Comparison of ENCODE assay signal across 9 mouse cellular contexts in genomic region chr17:71283237-71283636, GRCm38 (mm10). TPM values are rescaled to one million over a fixed set of nuclear protein-coding genes. Genes with fewer than 3 reads are reported as not detected.
DNase-seq lines count a peak whose midpoint lies in the region; ATAC-seq and TF ChIP-seq lines count a peak whose summit lies in the region.
"Had no signal": no experiment of that assay in that cellular context is flagged by ENCODE, and none has a peak within 500 bp of the region (broad histone marks: within the 10 kb centered on the region; RNA-seq: fewer than 3 reads in every experiment).

No protein-coding gene starts in this region.

- peak; percentile 45; the same call in 1 of the 2 replicates for ATAC-seq in hindbrain, embryonic 16.5 days
- no peak for ATAC-seq in hindbrain, embryonic 13.5 days (ENCODE audit: low FRiP score)
- peak; percentile 85 for ATAC-seq in limb, embryonic 14.5 days (ENCODE audit: low FRiP score, low read depth)

- 70% methylated on average over 4 of the region's 4 CpGs for WGBS in hindbrain, embryonic 16.5 days
- WGBS in hindbrain, embryonic 13.5 days, result 83% methylated on average over 4 of the region's 4 CpGs
- WGBS in limb, embryonic 14.5 days, result 71% methylated on average over 4 of the region's 4 CpGs

- no peak overlapping the region for H3K9ac ChIP-seq in hindbrain, embryonic 16.5 days (ENCODE audit: low read depth, low read length)
- H3K9ac ChIP-seq in hindbrain, embryonic 13.5 days, result no peak overlapping the region
- H3K9ac ChIP-seq in limb, embryonic 14.5 days (ENCODE audit: low read depth, low read length, severe bottlenecking), result no peak overlapping the region
- H3K9ac ChIP-seq: embryonic facial prominence, embryonic 13.5 days had no signal

- intact Hi-C loops in heart, postnatal 10 days (cut with DNase I), result no loop called here

- no peaks in the 10 kb centered on the region for H3K9me3 ChIP-seq in hindbrain, embryonic 16.5 days (ENCODE audit: control insufficient read depth, low read length)
- no peaks in the 10 kb centered on the region for H3K9me3 ChIP-seq in hindbrain, embryonic 13.5 days
- no peaks in the 10 kb centered on the region for H3K9me3 ChIP-seq in limb, embryonic 14.5 days (ENCODE audit: control insufficient read depth, low read length)
- H3K9me3 ChIP-seq: embryonic facial prominence, embryonic 13.5 days had no signal

- peak; percentile 63 for DNase-seq in gastrocnemius, adult 18-20 months (ENCODE audit: low spot score)
- DNase-seq in heart, postnatal 10 days, result peak; percentile 91
- peak; percentile 91 for DNase-seq in limb, embryonic 14.5 days (ENCODE audit: low spot score)
- DNase-seq in thymus, postnatal 14 days, result no peak
- no peak for DNase-seq in embryo, embryonic 11 days
- no peak for DNase-seq in thymus, postnatal 36 days

- H3K4me2 ChIP-seq in hindbrain, embryonic 16.5 days (ENCODE audit: low read length), result no peak overlapping the region
- no peak overlapping the region for H3K4me2 ChIP-seq in hindbrain, embryonic 13.5 days
- no peak overlapping the region for H3K4me2 ChIP-seq in limb, embryonic 14.5 days (replicated peaks; ENCODE audit: low read depth, low read length, severe bottlenecking)
- H3K4me2 ChIP-seq: embryonic facial prominence, embryonic 13.5 days had no signal

- no peaks in the 10 kb centered on the region for H3K27me3 ChIP-seq in hindbrain, embryonic 16.5 days (replicated peaks; ENCODE audit: control insufficient read depth, insufficient read depth, low read length)
- H3K27me3 ChIP-seq in hindbrain, embryonic 13.5 days, result no peaks in the 10 kb centered on the region
- no peaks in the 10 kb centered on the region for H3K27me3 ChIP-seq in limb, embryonic 14.5 days (ENCODE audit: control insufficient read depth, insufficient read depth, low read length)
- H3K27me3 ChIP-seq: embryonic facial prominence, embryonic 13.5 days had no signal

- H3K36me3 ChIP-seq in hindbrain, embryonic 16.5 days (ENCODE audit: control insufficient read depth, insufficient read depth, low read length), result no peaks in the 10 kb centered on the region
- no peaks in the 10 kb centered on the region for H3K36me3 ChIP-seq in hindbrain, embryonic 13.5 days
- H3K36me3 ChIP-seq in limb, embryonic 14.5 days (ENCODE audit: control insufficient read depth, insufficient read depth, low read length), result no peaks in the 10 kb centered on the region; the same call in 1 of the 2 replicates
- H3K36me3 ChIP-seq: embryonic facial prominence, embryonic 13.5 days had no signal

- no peak for TF ChIP-seq POLR2A in limb, embryonic 14.5 days (IDR thresholded peaks at IDR 0.05; ENCODE audit: borderline replicate concordance, extremely low read depth, insufficient read depth, insufficient read length)

- no peaks in the 10 kb centered on the region for H3K4me1 ChIP-seq in hindbrain, embryonic 16.5 days (ENCODE audit: control insufficient read depth, insufficient read depth, low read depth, low read length)
- H3K4me1 ChIP-seq in hindbrain, embryonic 13.5 days (replicated peaks), result no peaks in the 10 kb centered on the region
- peaks cover 22% of the 10 kb centered on the region for H3K4me1 ChIP-seq in limb, embryonic 14.5 days (ENCODE audit: control insufficient read depth, insufficient read depth, low read length)

- H3K4me3 ChIP-seq in hindbrain, embryonic 16.5 days (ENCODE audit: low read length), result no peak overlapping the region
- H3K4me3 ChIP-seq in hindbrain, embryonic 13.5 days, result no peak overlapping the region
- H3K4me3 ChIP-seq in limb, embryonic 14.5 days (replicated peaks; ENCODE audit: low read length), result no peak overlapping the region
- H3K4me3 ChIP-seq: embryonic facial prominence, embryonic 13.5 days had no signal

- H3K27ac ChIP-seq in hindbrain, embryonic 16.5 days (ENCODE audit: low read depth, low read length), result no peak overlapping the region
- H3K27ac ChIP-seq in hindbrain, embryonic 13.5 days, result no peak overlapping the region
- no peak overlapping the region for H3K27ac ChIP-seq in limb, embryonic 14.5 days (replicated peaks; ENCODE audit: low read depth, low read length)
- H3K27ac ChIP-seq: embryonic facial prominence, embryonic 13.5 days had no signal

RNA-seq across cellular contexts. Expression of gene Emilin2, which starts 28.5 kb away (rescaled TPM):
- 2.2 and 2.5 TPM in 2 replicates for polyA plus RNA-seq in hindbrain, embryonic 16.5 days (2015; fragmentation: Nextera tagmentation; extraction: Ambion mirVana)
- polyA plus RNA-seq in hindbrain, embryonic 13.5 days (2015; fragmentation: Nextera tagmentation; extraction: Ambion mirVana), result 2.2 and 2.9 TPM in 2 replicates
- total RNA-seq in gastrocnemius, adult 18-20 months (2021), result 1 to 10 TPM; 4.4 to 5.0 TPM
- total RNA-seq in heart, postnatal 10 days (2021), result 100 to 1,000 TPM; 185 to 196 TPM
- 22.7 and 23.6 TPM in 2 replicates for polyA plus RNA-seq in limb, embryonic 14.5 days (2012; rRNA removed)
- 25.6 and 30.0 TPM in 2 replicates for polyA plus RNA-seq in limb, embryonic 14.5 days (2014; fragmentation: Nextera tagmentation; extraction: Ambion mirVana)

Comparison
In these comparisons a context has a peak if more than half of its experiments do, and no peak if none do; other contexts are left out.
1. DNase-seq: peak in gastrocnemius, adult 18-20 months (single experiment), heart, postnatal 10 days (2 of 2) and limb, embryonic 14.5 days (single experiment); none in thymus, postnatal 14 days (single experiment), embryo, embryonic 11 days (single experiment) and thymus, postnatal 36 days (0 of 2).